Mouse (Mus musculus) left cerebral cortex, postnatal 14 days (tissue): Measurements from ENCODE around the gene Endou. TPM values are rescaled to one million over a fixed set of nuclear protein-coding genes. Genes with fewer than 3 reads are reported as not detected.
"Not testable (repeated sequence)": the region's sequence is repeated elsewhere in the genome, so short reads cannot be mapped to it uniquely, and the experiment has no call there.

Experiments
- DNase-seq, 2 experiments: peaks; one replicate each; pipeline ENCODE4 v3.0.0; 2021 to 2022; ENCODE audit warnings: low spot score in 2 of 2, mixed read lengths in 1 of 2
- intact Hi-C: fragments of 180-260 bp; cut with DNase I; formaldehyde crosslinking; loops from one replicate; pipeline ENCODE4 v1.15.1; 2025
- total RNA-seq, 2 experiments: library from RNA; stranded (reverse); gene quantifications; 2 replicates each; pipeline ENCODE4 v1.2.3; 2021

Endou gene
- total RNA-seq, 2 experiments from 2014 or later: 0.94 to 0.97 TPM

- intact Hi-C loops: loop anchor here (5.0 kb wide), 1 partner anchor 132 kb away; no protein-coding TSS in a partner anchor
- DNase-seq: no peak
These were observed 16.1 kb downstream of the Endou start for GRCm38 (mm10) chr15:97715083-97715482.

GRCm38 (mm10) chr15:97712546-97712945 lies 18.6 kb downstream of the Endou start:
- no peak for DNase-seq
- intact Hi-C loops: no loop called here

GRCm38 (mm10) chr15:97710906-97711305 lies 20.2 kb downstream of the Endou start:
- no peak for DNase-seq
- intact Hi-C loops: no loop called here

- peak; percentile 68 to 88 for DNase-seq
- intact Hi-C loops: no loop called here
These were observed 25.7 kb downstream of the Endou start, which contains the start of gene Rpap3 for GRCm38 (mm10) chr15:97705211-97706050. Gene Rpap3 (minus strand): TSS chr15:97705825.

DNA sequence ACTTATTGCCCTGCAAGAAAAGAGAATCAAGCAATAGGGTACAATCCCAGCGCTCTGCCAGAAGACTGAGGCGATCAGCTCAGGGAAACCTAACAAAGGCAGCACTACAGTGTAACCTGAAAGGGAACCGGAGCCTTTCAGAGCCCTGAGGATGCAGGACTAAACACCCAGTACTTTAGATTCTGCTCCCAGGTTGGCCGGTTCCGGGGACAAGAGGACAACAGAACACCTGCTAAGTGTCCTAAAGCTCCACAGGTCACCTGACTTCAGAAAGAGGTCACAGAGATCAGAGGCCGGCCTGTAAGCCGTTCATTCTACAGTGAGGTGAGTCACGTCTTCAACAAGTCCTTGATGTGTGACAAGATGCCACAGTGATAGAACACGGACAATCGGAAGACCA lies 34.5 kb downstream of the Endou start:
- intact Hi-C loops: no loop called here
- no peak for DNase-seq

GRCm38 (mm10) chr15:97693411-97693810 lies 37.7 kb downstream of the Endou start:
- intact Hi-C loops: no loop called here
- DNase-seq: no peak

- intact Hi-C loops: no loop called here
- DNase-seq: no peak
These were observed 47.0 kb downstream of the Endou start for GRCm38 (mm10) chr15:97684118-97684517.

GRCm38 (mm10) chr15:97682053-97682452 lies 49.1 kb downstream of the Endou start:
- intact Hi-C loops: no loop called here
- DNase-seq: no peak

DNA sequence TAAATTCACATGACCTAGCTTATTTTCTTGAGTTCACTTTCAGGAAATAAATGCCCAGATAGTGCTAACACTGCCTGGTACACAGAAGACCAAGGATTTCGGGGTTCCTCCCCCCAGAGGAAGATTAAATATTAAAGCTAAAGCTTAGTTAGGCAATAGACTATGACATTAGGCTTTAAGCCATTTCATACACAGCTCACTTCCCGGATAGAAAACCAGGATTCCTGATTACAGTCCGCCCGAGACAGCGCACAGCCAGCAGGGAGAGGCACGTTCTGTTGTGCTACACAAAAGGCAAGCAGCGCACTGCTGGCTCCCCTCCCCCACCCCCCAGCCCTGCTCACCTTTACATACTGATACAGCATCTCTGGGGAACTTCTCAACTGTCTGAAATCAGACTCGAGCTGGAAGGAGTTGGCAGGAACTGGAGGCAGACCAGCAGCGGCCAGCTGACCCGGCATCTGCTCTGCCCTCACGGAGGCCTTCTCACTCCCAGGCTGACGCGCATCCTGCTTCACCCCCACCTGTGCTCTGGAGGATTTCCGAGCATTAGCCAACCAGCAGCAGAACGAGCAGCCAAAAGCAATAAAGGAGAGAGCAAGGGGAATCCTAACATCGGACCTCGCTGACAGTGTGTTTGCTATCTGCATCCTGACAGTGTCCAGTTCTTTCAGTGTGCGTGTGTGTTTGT lies 51.0 kb downstream of the Endou start:
- intact Hi-C loops: no loop called here
- no peak for DNase-seq

- DNase-seq: no peak
- intact Hi-C loops: no loop called here
These were observed 53.8 kb downstream of the Endou start for GRCm38 (mm10) chr15:97677341-97677740.

GRCm38 (mm10) chr15:97675927-97676326 lies 55.2 kb downstream of the Endou start:
- no peak for DNase-seq
- intact Hi-C loops: no loop called here

DNA sequence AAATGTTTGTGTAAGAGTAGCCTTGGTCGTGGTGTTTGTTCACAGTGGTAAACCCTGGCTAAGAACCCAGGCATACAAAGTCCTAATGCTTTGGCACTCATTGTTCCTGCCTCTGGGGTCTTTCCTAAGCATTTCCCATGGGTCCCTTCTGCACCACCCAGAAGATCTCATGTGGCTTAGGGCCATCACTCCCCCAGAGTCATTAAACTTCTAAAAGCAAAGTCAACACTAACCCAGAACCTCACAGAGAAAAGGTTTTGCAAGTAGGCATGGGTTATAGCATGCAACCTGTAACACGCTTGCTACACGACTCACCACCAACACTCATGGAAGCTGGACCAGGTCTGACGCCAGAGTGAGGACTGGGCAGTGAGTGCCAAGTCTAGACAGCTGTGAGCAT lies 56.7 kb downstream of the Endou start:
- intact Hi-C loops: no loop called here
- DNase-seq: no peak

DNA sequence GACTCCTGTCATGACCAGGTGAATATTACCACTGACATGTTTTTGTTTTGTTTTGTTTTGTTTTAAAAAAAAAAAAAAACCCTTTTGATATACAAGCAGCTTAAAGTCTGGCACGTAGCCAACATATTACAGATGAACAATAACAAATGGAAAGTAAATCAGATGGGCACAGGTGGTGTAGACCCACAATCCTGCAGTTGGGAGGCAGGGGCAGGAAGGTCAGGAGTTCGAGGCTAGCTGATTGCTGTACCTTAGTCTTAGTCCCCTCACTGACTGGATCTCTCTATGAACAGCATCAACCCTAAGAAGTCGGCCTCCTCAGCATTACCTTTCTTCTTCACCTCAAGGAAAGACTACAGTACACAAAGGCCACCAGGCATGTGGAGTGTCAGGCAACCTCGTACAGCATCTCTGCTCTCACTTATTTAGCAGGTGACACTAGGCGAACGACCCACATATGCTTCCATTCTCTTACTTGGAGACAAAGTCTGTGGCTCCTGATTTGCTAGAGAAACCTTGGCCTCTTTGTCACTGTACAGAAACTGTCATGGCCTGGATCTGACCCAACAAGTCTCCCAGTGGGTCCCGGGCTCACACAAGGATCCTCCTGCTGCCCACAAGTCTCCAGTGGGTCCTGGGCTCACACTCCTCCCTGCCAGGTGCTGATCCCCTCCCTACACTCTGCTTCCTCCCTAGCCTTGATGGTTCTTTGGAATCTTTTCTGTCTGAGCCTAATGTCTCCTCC lies 57.7 kb downstream of the Endou start:
- intact Hi-C loops: no loop called here
- no peak for DNase-seq

DNA sequence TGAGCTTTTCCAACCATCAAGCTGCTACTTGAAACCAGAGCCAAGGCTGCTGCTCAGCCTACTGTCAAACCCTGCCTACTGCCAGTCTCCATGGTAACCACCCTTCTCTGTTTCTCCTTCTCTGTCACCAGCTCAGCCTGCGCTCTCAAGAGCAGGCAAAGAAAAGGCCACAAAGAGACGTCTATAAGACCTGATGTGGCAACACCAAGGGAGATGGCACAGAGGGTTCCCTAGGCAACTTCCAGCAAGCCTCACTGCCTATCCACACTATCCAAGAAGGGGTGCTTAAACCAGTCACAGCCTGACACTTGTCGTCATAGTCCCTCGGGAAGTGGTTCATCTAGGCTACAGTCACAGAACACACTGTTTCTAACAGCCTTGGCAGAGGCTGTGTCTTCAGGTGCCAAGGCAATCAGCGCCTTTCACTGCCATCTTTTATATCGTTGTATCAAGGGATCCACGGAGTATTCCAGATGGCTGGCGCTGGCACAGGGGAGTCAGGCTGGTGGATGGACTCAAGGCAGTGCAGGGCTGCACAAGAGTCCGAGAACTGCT lies 58.9 kb downstream of the Endou start:
- intact Hi-C loops: no loop called here
- peak; percentile 70 to 93 for DNase-seq

DNA sequence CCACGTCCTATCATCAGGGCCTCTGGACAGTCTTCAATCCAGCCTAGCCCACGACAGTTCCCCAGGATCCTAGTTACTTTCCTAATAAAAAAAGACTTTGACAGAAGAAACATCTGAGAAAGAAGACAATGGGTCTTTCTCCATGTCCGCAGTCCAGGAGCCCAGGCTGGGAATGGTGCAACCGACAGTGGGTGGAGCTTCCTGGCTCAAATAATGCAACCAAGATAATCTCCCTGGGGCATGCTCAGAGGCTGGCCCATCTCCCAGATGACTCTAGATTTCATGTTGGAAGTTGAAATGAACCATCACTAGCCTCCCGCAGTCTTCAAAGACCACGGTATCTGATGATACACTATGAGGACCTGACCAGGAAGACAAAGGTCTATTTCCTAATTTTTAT lies 60.6 kb downstream of the Endou start:
- intact Hi-C loops: no loop called here
- no peak for DNase-seq

DNA sequence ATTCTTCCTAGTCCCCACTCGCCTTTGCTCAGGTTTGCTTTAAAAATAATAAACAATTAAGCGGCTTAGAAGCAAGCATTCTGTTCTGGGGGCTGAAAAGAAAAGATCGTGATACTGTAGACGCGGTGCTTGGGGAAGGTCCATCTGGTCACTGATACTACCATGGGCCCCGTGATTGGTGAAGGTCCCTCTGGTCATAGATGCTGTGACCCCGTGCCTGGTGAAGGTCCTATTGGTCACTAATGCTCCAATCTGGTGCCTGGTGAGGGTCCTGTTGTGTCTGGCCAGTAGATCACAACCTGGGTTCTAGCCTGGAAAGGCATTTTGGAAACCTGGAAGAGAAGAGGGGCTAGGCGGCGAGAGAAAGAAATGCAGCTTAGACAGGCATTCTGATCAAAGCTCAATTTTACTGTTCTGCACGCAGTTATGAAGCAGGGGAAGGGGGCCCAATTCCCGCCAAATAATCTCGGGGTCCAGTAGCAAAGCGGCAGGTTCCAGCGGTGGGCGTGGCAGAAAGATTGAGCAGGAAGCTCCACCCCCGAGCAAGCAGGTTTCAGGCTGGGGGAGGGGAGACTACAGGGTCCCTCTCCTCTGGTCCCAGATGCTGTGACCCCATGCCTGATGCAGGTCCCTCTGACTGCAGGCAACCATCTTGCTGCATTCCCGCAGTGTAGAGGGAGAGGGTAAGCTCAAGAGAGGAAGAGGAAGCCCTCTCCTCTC lies 62.8 kb downstream of the Endou start:
- DNase-seq, intact Hi-C loops: not testable (repeated sequence)

GRCm38 (mm10) chr15:97667437-97667836 lies 63.7 kb downstream of the Endou start:
- intact Hi-C loops: no loop called here
- peak; percentile 76 to 82 for DNase-seq

DNA sequence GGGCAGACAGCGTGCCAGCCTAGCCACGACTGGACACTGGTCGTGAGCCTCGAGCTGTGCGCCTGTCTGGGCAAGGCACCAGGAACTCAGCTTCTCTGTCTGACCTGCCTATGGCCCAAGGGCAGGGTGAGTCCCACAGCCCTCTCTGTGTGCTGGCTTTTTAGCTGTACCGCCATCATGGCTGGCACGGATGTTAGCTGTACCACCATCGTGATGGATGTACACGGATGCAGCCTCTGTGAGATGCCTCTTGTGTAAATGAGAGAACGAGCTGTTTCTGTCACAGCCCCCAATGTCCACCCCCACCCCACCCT lies 64.7 kb downstream of the Endou start:
- intact Hi-C loops: no loop called here
- DNase-seq: no peak

DNA sequence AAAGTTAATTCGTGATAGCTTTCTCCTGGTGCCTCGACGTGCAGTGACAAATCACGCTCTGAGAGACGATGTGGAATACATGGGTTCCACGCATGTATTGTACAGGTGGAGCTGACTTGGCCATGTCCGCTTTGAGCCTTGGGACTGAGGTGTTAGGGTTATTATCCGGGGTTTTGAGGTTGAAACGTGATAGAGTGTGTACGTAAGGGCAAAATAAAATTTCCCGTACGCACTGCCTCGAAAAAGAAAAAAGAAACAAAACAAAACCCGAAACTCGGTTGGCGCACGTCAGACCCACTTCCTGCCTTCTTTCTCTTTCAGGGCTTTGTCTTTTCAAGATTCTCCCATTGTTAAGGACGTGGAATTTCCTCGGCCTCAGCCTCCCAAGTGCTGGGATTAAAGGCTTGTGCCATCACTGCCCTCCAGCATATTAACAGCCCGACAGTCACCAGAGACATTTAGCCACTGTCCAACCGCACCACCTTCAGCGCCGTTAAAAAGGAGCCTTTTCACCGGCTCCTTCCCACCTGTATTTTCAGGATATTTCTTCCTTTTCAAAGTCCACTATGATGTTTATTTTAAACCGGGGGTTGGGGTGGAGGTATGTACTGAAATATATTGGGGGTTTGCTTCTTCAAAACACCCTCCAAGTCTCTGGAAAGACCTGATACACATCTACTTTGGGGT lies 65.2 kb downstream of the Endou start:
- intact Hi-C loops: loop anchor here (2.0 kb wide), 1 partner anchor 471 kb away; no protein-coding TSS in a partner anchor
- no peak for DNase-seq
